Mouse (Mus musculus) embryo, embryonic 10 days (tissue): ENCODE data around the gene Trabd.
A peak's percentile ranks its signal among the peaks of the same experiment; 100 is the strongest.

Experiments
- DNase-seq: peaks from one replicate; pipeline ENCODE4 v3.0.0-alpha.2; 2015; ENCODE audit warnings: low spot score

The Trabd gene

DNA sequence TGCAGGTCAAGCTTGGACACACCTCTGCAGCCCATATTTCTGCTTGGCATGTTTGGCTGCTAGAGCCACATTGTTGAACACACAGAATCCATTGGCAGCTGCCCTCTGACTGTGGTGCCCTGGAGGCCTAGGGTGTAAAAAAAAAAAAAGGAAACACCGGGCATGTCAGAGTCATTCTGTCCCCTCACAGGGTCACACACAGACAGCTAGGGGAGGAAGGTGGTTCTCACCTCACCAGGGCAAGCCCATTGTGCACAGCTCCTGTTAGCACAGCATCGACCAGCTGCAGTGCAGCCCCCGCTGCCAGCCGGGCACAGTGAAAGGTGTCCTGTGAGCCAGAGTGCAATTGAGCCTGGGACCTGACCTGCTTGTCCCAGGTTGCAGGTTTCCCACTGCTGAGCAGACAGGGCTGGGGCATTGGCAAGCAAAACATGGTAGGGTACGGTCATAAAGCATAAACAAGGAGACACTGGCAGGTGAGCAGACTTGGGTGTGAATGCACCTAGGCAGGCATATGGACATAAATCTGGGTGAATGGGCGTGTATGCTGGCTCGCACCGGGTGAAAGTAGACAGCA, 52.5 kb downstream of the Trabd start:
- no peak for DNase-seq

DNA sequence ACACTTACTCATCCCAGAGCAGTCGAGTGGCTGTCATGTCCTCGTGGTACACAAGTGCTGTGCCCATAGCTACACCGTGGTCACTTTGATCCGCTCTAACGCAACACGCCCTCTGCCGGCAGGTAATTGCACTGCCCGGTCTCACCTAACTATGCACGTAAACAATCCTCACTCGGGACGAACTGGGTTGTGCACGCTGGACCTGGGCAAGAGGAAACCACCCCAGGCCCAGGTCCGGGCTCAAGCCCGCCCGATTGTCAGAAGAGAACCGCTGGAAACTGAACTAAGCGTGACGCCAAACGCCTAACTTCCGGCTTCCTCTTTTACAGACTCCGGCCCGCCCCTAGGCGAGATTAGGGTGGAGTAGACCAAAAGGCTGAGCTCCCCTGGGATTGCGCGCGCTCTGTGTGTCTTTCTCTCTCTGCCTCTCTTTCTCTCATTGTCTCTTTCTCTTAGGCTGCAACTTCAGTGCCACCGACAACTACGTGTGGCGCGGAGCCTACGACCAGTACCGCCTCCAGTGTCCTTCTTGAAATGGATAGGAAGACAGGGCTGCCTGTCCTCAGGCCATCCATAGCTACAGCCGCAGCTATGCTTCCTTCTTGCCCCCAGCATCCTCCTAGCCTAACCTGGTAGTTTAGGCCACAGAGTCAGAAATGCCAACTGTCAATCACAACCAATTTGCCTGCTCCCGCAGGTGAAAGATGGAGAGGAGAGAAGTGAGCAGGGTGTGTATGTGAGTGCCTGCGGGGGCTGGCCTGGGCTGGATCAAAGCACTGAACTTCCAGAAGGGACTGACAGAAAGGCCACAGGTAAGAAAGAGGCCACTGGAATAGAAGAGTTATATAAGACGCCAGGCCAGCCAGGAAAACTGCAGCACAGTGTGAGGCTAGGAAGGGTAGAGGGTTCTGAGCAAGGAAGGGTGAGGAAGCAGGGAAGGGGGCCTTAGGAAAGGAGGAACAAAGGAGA, 53.7 kb downstream of the Trabd start, which contains the start of gene Hdac10:
Gene Hdac10, minus strand, starts transcription at position 319 of the 969 bp plus-strand sequence.
- DNase-seq, result peak; percentile 94

DNA sequence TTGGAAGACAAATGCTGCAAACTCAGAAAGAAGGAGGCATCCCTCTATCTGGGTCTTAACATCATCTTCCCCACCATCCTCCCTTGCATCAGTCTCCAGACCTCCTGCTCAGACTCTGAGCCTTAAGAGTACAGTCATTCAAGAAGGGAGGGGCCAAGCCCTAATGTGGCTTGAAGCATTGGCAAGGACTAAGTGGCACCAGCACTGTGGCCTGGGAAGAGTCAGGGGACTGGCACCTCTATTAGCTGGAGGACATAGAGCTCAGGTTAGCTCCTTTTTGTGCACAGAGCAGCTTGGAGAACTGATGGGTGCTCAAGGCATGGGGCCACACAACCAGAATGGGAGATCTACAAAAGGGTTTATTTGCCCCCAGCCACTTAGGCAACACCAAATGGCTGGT, 55.3 kb downstream of the Trabd start:
- no peak for DNase-seq

DNA sequence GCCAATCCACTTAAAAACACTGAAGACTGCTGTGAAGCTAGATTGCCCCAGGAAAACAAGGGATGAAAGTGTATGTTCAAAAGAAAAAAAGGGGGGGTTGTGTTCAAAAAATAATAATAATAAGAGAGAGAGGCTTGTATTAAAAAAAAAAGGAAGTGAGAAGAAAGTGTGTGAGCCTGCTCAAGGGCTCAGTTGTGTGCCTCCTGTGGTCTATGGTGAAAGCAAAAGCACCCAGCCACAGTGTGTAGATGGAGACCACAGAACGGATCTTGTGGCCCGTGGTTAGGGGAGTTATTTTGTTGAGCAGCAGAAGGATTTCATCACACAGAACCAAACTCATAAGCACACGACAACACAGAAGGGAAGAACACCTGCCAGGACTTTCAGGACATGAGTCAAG, 56.4 kb downstream of the Trabd start:
- no peak for DNase-seq
